Mouse (Mus musculus) lung, embryonic 16.5 days (tissue): ENCODE results near the gene Cryl1. TPM values are rescaled to one million over a fixed set of nuclear protein-coding genes. Genes with fewer than 3 reads are reported as not detected.

Source experiments
- ATAC-seq: fragments of 200-750 bp; cut with Nextera tagmentation; 2 replicates; pipeline ENCODE4 v1.8.0; 2017; ENCODE audit warnings: low read depth, mild to moderate bottlenecking, moderate library complexity
- H3K27ac ChIP-seq: fragments of 300-500 bp; sonication (generic); 2 replicates; pipeline ENCODE4 v1.5.1; 2014; ENCODE audit warnings: mild to moderate bottlenecking, control low read depth, low read length
- H3K27me3 ChIP-seq: fragments of 300-500 bp; sonication (generic); 2 replicates; pipeline ENCODE4 v1.6.1; 2014; ENCODE audit warnings: low read depth, low read length, mixed read lengths; ENCODE audit not compliant: control insufficient read depth, insufficient read depth
- H3K36me3 ChIP-seq: fragments of 300-500 bp; sonication (generic); 2 replicates; pipeline ENCODE4 v1.6.1; 2014; ENCODE audit warnings: low read length; ENCODE audit not compliant: control insufficient read depth, insufficient read depth
- H3K4me1 ChIP-seq: fragments of 300-500 bp; sonication (generic); replicated peaks from 2 replicates; pipeline ENCODE4 v1.6.1; 2014; ENCODE audit warnings: low read length, mixed read lengths; ENCODE audit not compliant: control insufficient read depth, insufficient read depth
- H3K4me2 ChIP-seq: fragments of 300-500 bp; sonication (generic); 2 replicates; pipeline ENCODE4 v1.6.1; 2014; ENCODE audit warnings: low read depth, low read length, control low read depth
- H3K4me3 ChIP-seq: fragments of 300-500 bp; sonication (generic); 2 replicates; pipeline ENCODE4 v1.5.1; 2014; ENCODE audit warnings: mild to moderate bottlenecking, low read length, control low read depth
- H3K9ac ChIP-seq: fragments of 300-500 bp; sonication (generic); 2 replicates; pipeline ENCODE4 v1.6.1; 2014; ENCODE audit warnings: low read length, control low read depth
- H3K9me3 ChIP-seq: fragments of 300-500 bp; sonication (generic); 2 replicates; pipeline ENCODE4 v1.6.1; 2016; ENCODE audit warnings: low read length; ENCODE audit not compliant: control insufficient read depth
- WGBS: fragments of 180-500 bp; shearing (Covaris S2); extraction: QIAGEN DNeasy Blood & Tissue Kit; methylation state at CpG from one replicate; pipeline ENCODE4 v1.1.7; 2014; 5-methylcytosine and 5-hydroxymethylcytosine counted together
- polyA plus RNA-seq: library from polyadenylated mRNA; unstranded; fragments of >200 nt; fragmentation: Nextera tagmentation; extraction: Ambion mirVana; gene quantifications from 2 replicates; pipeline ENCODE4 v1.2.1, GENCODE M21; 2015

Gene Cryl1
- polyA plus RNA-seq = 28.0 and 30.2 TPM in 2 replicates

GRCm38 (mm10) chr14:57398065-57398757 is at the start of gene Cryl1:
Gene Cryl1, minus strand, starts transcription at chr14:57398529.
- Histone ChIP-seq H3K36me3 (no peaks in the 10 kb centered on the region), H3K4me3 (peak within 1 kb of the TSS; percentile 71), H3K9ac (peak within 1 kb of the TSS; percentile 89), H3K9me3 (no peaks in the 10 kb centered on the region), H3K27me3 (no peaks in the 10 kb centered on the region; the same call in 1 of the 2 replicates), H3K27ac (peak within 1 kb of the TSS; percentile 89), H3K4me2 (peak within 1 kb of the TSS; percentile 87), H3K4me1 (peaks cover 9% of the 10 kb centered on the region; the same call in 1 of the 2 replicates)
- 3% methylated on average over 43 of the region's 43 CpGs for WGBS
- peak; percentile 100 for ATAC-seq

- H3K36me3 ChIP-seq = no peaks in the 10 kb centered on the region
- no peak for ATAC-seq
- no peaks in the 10 kb centered on the region for H3K4me1 ChIP-seq
- 72% methylated on average over 2 of the region's 2 CpGs for WGBS
- no peaks in the 10 kb centered on the region for H3K27me3 ChIP-seq
- no peak overlapping the region for H3K27ac ChIP-seq
- no peak overlapping the region for H3K4me3 ChIP-seq
- H3K4me2 ChIP-seq = no peak overlapping the region
- no peak overlapping the region for H3K9ac ChIP-seq
- H3K9me3 ChIP-seq = no peaks in the 10 kb centered on the region
These were observed 32.1 kb upstream of the Cryl1 start for GRCm38 (mm10) chr14:57430451-57430850.

- Histone ChIP-seq H3K4me2 (peak overlapping the region; percentile 77), H3K9ac (peak overlapping the region; percentile 83), H3K4me1 (0 out of 2 replicates have a peak, but pooled peaks cover 2% of the 10 kb centered on the region), H3K27me3 (no peaks in the 10 kb centered on the region), H3K27ac (no peak overlapping the region; the same call in 1 of the 2 replicates), H3K9me3 (no peaks in the 10 kb centered on the region), H3K4me3 (peak overlapping the region; percentile 72), H3K36me3 (no peaks in the 10 kb centered on the region)
- under 1% methylated on average over 22 of the region's 24 CpGs for WGBS
- ATAC-seq = peak; percentile 86
These were observed 25.9 kb upstream of the Cryl1 start for GRCm38 (mm10) chr14:57424212-57424561.

- peak within 1 kb of the TSS; percentile 72 for H3K4me3 ChIP-seq
- no peaks in the 10 kb centered on the region for H3K27me3 ChIP-seq
- H3K4me2 ChIP-seq = peak within 1 kb of the TSS; percentile 77
- WGBS = 3% methylated on average over 42 of the region's 42 CpGs
- no peak within 1 kb of the TSS; the same call in 1 of the 2 replicates for H3K27ac ChIP-seq
- peak; percentile 100 for ATAC-seq
- H3K36me3 ChIP-seq = no peaks in the 10 kb centered on the region
- H3K9ac ChIP-seq = peak within 1 kb of the TSS; percentile 83
- 0 out of 2 replicates have a peak, but pooled peaks cover 2% of the 10 kb centered on the region for H3K4me1 ChIP-seq
- H3K9me3 ChIP-seq = no peaks in the 10 kb centered on the region
These were observed 25.3 kb upstream of the Cryl1 start, which contains the start of gene Ift88 for GRCm38 (mm10) chr14:57423432-57424211. Gene Ift88, plus strand, starts transcription at chr14:57424062.

- ATAC-seq = no peak
- Histone ChIP-seq H3K27ac (no peak overlapping the region), H3K4me2 (no peak overlapping the region), H3K36me3 (no peaks in the 10 kb centered on the region), H3K9ac (no peak overlapping the region), H3K9me3 (no peaks in the 10 kb centered on the region), H3K27me3 (no peaks in the 10 kb centered on the region), H3K4me1 (no peaks in the 10 kb centered on the region), H3K4me3 (no peak overlapping the region)
- WGBS = 67% methylated on average over 2 of the region's 2 CpGs
These were observed 18.9 kb upstream of the Cryl1 start for GRCm38 (mm10) chr14:57417187-57417586.

GRCm38 (mm10) chr14:57412166-57412565 is 13.8 kb upstream of the Cryl1 start:
- 36% methylated on average over 7 of the region's 7 CpGs for WGBS
- no peak for ATAC-seq
- Histone ChIP-seq H3K9ac (no peak overlapping the region), H3K4me2 (no peak overlapping the region), H3K36me3 (no peaks in the 10 kb centered on the region), H3K27ac (no peak overlapping the region), H3K4me3 (no peak overlapping the region), H3K27me3 (no peaks in the 10 kb centered on the region), H3K9me3 (no peaks in the 10 kb centered on the region), H3K4me1 (peaks cover 4% of the 10 kb centered on the region; the same call in 1 of the 2 replicates)

- no peaks in the 10 kb centered on the region for H3K27me3 ChIP-seq
- H3K4me3 ChIP-seq = no peak overlapping the region
- no peaks in the 10 kb centered on the region for H3K36me3 ChIP-seq
- WGBS = 15% methylated on average over 6 of the region's 6 CpGs
- no peaks in the 10 kb centered on the region for H3K9me3 ChIP-seq
- H3K4me1 ChIP-seq = peaks cover 4% of the 10 kb centered on the region; the same call in 1 of the 2 replicates
- ATAC-seq = no peak
- no peak overlapping the region for H3K9ac ChIP-seq
- H3K4me2 ChIP-seq = no peak overlapping the region
- H3K27ac ChIP-seq = no peak overlapping the region
These were observed 10.8 kb upstream of the Cryl1 start for GRCm38 (mm10) chr14:57409106-57409505.

GRCm38 (mm10) chr14:57408100-57408499 is 9.8 kb upstream of the Cryl1 start:
- H3K27me3 ChIP-seq = no peaks in the 10 kb centered on the region
- H3K4me2 ChIP-seq = peak overlapping the region; percentile 42; the same call in 1 of the 2 replicates
- peaks cover 4% of the 10 kb centered on the region; the same call in 1 of the 2 replicates for H3K4me1 ChIP-seq
- ATAC-seq = no peak
- no peak overlapping the region for H3K27ac ChIP-seq
- WGBS = 67% methylated on average over 8 of the region's 8 CpGs
- no peak overlapping the region for H3K4me3 ChIP-seq
- H3K9ac ChIP-seq = no peak overlapping the region
- H3K9me3 ChIP-seq = no peaks in the 10 kb centered on the region
- no peaks in the 10 kb centered on the region for H3K36me3 ChIP-seq
